In genomic region chr5:108599923-108600322, GRCm38 (mm10) we compare ENCODE assay signal across 23 mouse cellular contexts. TPM values are rescaled to one million over a fixed set of nuclear protein-coding genes. Genes with fewer than 3 reads are reported as not detected.
A peak's percentile ranks its signal among the peaks of the same experiment; 100 is the strongest.
DNase-seq lines count a peak whose midpoint lies in the region; ATAC-seq and TF ChIP-seq lines count a peak whose summit lies in the region.
"Had no signal": no experiment of that assay in that cellular context is flagged by ENCODE, and none has a peak within 500 bp of the region (broad histone marks: within the 10 kb centered on the region; RNA-seq: fewer than 3 reads in every experiment).

No protein-coding gene starts in this region.

- DNase-seq in NIH3T3 (ENCODE audit: low read depth): peak; percentile 41
- DNase-seq in gonadal fat pad, adult 2 months (ENCODE audit: low read depth): peak; percentile 79
- peak; percentile 84 for DNase-seq in lung, postnatal 0 days (ENCODE audit: low spot score)
- peak; percentile 51 for DNase-seq in lung, postnatal 36 days
- DNase-seq in adrenal gland, postnatal 36 days: no peak
- DNase-seq in heart, adult 11 months: no peak
- DNase-seq: adrenal gland, adult 2 months; adrenal gland, postnatal 25 days; cerebellum, adult 9-10 months; cerebellum, postnatal 25 days; forebrain, postnatal 0 days; gastrocnemius, adult 2 months; gastrocnemius, postnatal 36 days; heart, postnatal 36 days had no signal

- peaks cover 67% of the 10 kb centered on the region for H3K36me3 ChIP-seq in lung, postnatal 0 days (ENCODE audit: insufficient read depth, low read length)
- H3K36me3 ChIP-seq in heart, embryonic 12.5 days: peaks cover 97% of the 10 kb centered on the region

- no peak overlapping the region for H3K4me2 ChIP-seq in lung, postnatal 0 days (replicated peaks; ENCODE audit: low read depth, low read length)
- no peak overlapping the region for H3K4me2 ChIP-seq in heart, embryonic 12.5 days
- H3K4me2 ChIP-seq: embryonic facial prominence, embryonic 13.5 days; forebrain, embryonic 13.5 days; heart, embryonic 13.5 days; hindbrain, embryonic 15.5 days had no signal

- H3K4me3 ChIP-seq in lung, postnatal 0 days (ENCODE audit: low read depth, low read length): no peak overlapping the region
- no peak overlapping the region for H3K4me3 ChIP-seq in heart, embryonic 12.5 days
- H3K4me3 ChIP-seq: embryonic facial prominence, embryonic 13.5 days; forebrain, embryonic 13.5 days; gastrocnemius, adult 2 months; heart, embryonic 13.5 days; hindbrain, embryonic 15.5 days had no signal

- no peak overlapping the region for H3K9ac ChIP-seq in lung, postnatal 0 days (replicated peaks; ENCODE audit: low read depth)
- no peak overlapping the region for H3K9ac ChIP-seq in heart, embryonic 12.5 days
- H3K9ac ChIP-seq: embryonic facial prominence, embryonic 13.5 days; forebrain, embryonic 13.5 days; forebrain, postnatal 0 days; heart, embryonic 13.5 days; hindbrain, embryonic 15.5 days had no signal

- peak; percentile 94 for ATAC-seq in lung, postnatal 0 days
- ATAC-seq in heart, embryonic 12.5 days (ENCODE audit: insufficient number of reproducible peaks, low FRiP score): no peak
- ATAC-seq: activated CD4-positive, CD25-positive, alpha-beta regulatory T cell, adult 4 months; forebrain, embryonic 13.5 days; forebrain, postnatal 0 days; Patski had no signal

- H3K27me3 ChIP-seq in lung, postnatal 0 days (replicated peaks; ENCODE audit: insufficient read depth, low read length): no peaks in the 10 kb centered on the region
- no peaks in the 10 kb centered on the region for H3K27me3 ChIP-seq in heart, embryonic 12.5 days (replicated peaks)
- H3K27me3 ChIP-seq: embryonic facial prominence, embryonic 13.5 days; forebrain, embryonic 13.5 days; heart, embryonic 13.5 days; hindbrain, embryonic 15.5 days; Patski had no signal

- H3K4me1 ChIP-seq in lung, postnatal 0 days (ENCODE audit: insufficient read depth, low read depth, low read length): no peaks in the 10 kb centered on the region; the same call in 1 of the 2 replicates
- no peaks in the 10 kb centered on the region for H3K4me1 ChIP-seq in heart, embryonic 12.5 days (replicated peaks)
- H3K4me1 ChIP-seq: embryonic facial prominence, embryonic 13.5 days; forebrain, embryonic 13.5 days; heart, embryonic 13.5 days; hindbrain, embryonic 15.5 days had no signal

- H3K9me3 ChIP-seq in lung, postnatal 0 days (ENCODE audit: low read length): no peaks in the 10 kb centered on the region
- no peaks in the 10 kb centered on the region for H3K9me3 ChIP-seq in heart, embryonic 12.5 days (replicated peaks)
- H3K9me3 ChIP-seq: embryonic facial prominence, embryonic 13.5 days; forebrain, embryonic 13.5 days; heart, embryonic 13.5 days; hindbrain, embryonic 15.5 days had no signal

- TF ChIP-seq CTCF in lung, postnatal 0 days (IDR thresholded peaks at IDR 0.05): no peak

- 59% methylated on average over 1 of the region's 1 CpGs for WGBS in lung, postnatal 0 days
- 86% methylated on average over 1 of the region's 1 CpGs for WGBS in heart, embryonic 12.5 days

- TF ChIP-seq EP300 in lung, postnatal 0 days (IDR thresholded peaks at IDR 0.05): peak; percentile 68

- H3K27ac ChIP-seq in lung, postnatal 0 days (ENCODE audit: low read length): peak overlapping the region; percentile 48
- H3K27ac ChIP-seq in heart, embryonic 12.5 days (ENCODE audit: poor library complexity, severe bottlenecking): no peak overlapping the region
- H3K27ac ChIP-seq: embryonic facial prominence, embryonic 13.5 days; forebrain, embryonic 13.5 days; gastrocnemius, adult 2 months; heart, embryonic 13.5 days; hindbrain, embryonic 15.5 days had no signal

RNA-seq across cellular contexts. Expression of gene Gak, which starts 29.6 kb away (rescaled TPM):
- polyA plus RNA-seq in gonadal fat pad, adult 2 months (2012; rRNA removed): 75.0 and 80.5 TPM in 2 replicates
- polyA plus RNA-seq in lung, postnatal 0 days (2015; fragmentation: Nextera tagmentation; extraction: Ambion mirVana): 36.8 and 39.9 TPM in 2 replicates
- 10 to 100 TPM; 81.2 to 82.4 TPM for total RNA-seq in adrenal gland, postnatal 36 days (2021)
- polyA plus RNA-seq in heart, embryonic 12.5 days (2016; fragmentation: Nextera tagmentation; extraction: Ambion mirVana): 42.5 and 43.2 TPM in 2 replicates

RNA-seq across cellular contexts. Expression of gene Tmem175, which starts 29.6 kb away (rescaled TPM):
- polyA plus RNA-seq in gonadal fat pad, adult 2 months (2012; rRNA removed): 51.2 and 55.5 TPM in 2 replicates
- 24.8 and 26.3 TPM in 2 replicates for polyA plus RNA-seq in lung, postnatal 0 days (2015; fragmentation: Nextera tagmentation; extraction: Ambion mirVana)
- 10 to 100 TPM; 21.2 to 31.3 TPM for total RNA-seq in adrenal gland, postnatal 36 days (2021)
- 18.5 and 18.6 TPM in 2 replicates for polyA plus RNA-seq in heart, embryonic 12.5 days (2016; fragmentation: Nextera tagmentation; extraction: Ambion mirVana)

RNA-seq across cellular contexts. Expression of gene Cplx1, which starts 50.1 kb away (rescaled TPM):
- polyA plus RNA-seq in gonadal fat pad, adult 2 months (2012; rRNA removed): 0.13 and 0.20 TPM in 2 replicates
- 0.16 and 0.24 TPM in 2 replicates for polyA plus RNA-seq in lung, postnatal 0 days (2015; fragmentation: Nextera tagmentation; extraction: Ambion mirVana)
- 1 to 10 TPM; 1.9 to 2.1 TPM for total RNA-seq in adrenal gland, postnatal 36 days (2021)
- polyA plus RNA-seq in heart, embryonic 12.5 days (2016; fragmentation: Nextera tagmentation; extraction: Ambion mirVana): 0.39 and 0.57 TPM in 2 replicates
- total RNA-seq: gastrocnemius, adult 2 months; gastrocnemius, postnatal 36 days; MEL had no signal
- polyA plus RNA-seq: activated CD4-positive, CD25-positive, alpha-beta regulatory T cell, adult 4 months; C2C12; Patski had no signal

Comparison
In these comparisons a context has a peak if more than half of its experiments do, and no peak if none do; other contexts are left out.
1. DNase-seq: peak in NIH3T3 (single experiment), gonadal fat pad, adult 2 months (single experiment), lung, postnatal 0 days (single experiment) and lung, postnatal 36 days (single experiment); none in adrenal gland, postnatal 36 days (0 of 2) and heart, adult 11 months (single experiment).